Mouse (Mus musculus) embryonic facial prominence, embryonic 11.5 days (tissue): ENCODE results near the gene Plod2. TPM values are rescaled to one million over a fixed set of nuclear protein-coding genes. Genes with fewer than 3 reads are reported as not detected.

Experiments used
- ATAC-seq: fragments of 200-750 bp; cut with Nextera tagmentation; replicated peaks from 2 replicates; pipeline ENCODE4 v1.8.0; 2017; ENCODE audit warnings: low read depth; ENCODE audit not compliant: insufficient number of reproducible peaks, low FRiP score, low TSS enrichment
- DNase-seq: peaks from one replicate; pipeline ENCODE4 v3.0.0-alpha.2; 2015; ENCODE audit warnings: low spot score
- H3K27ac ChIP-seq: fragments of 300-500 bp; sonication (generic); replicated peaks from 2 replicates; pipeline ENCODE4 v1.5.1; 2014; ENCODE audit warnings: mild to moderate bottlenecking, low read depth, low read length, control low read depth
- H3K27me3 ChIP-seq: fragments of 300-500 bp; sonication (generic); 2 replicates; pipeline ENCODE4 v1.6.1; 2014; ENCODE audit warnings: mild to moderate bottlenecking, low read length, moderate library complexity, mixed read lengths; ENCODE audit not compliant: control insufficient read depth, insufficient read depth
- H3K36me3 ChIP-seq: fragments of 300-500 bp; sonication (generic); replicated peaks from 2 replicates; pipeline ENCODE4 v1.6.1; 2014; ENCODE audit warnings: low read depth, mild to moderate bottlenecking, low read length, moderate library complexity, mixed read lengths; ENCODE audit not compliant: control insufficient read depth, insufficient read depth
- H3K4me1 ChIP-seq: fragments of 300-500 bp; sonication (generic); 2 replicates; pipeline ENCODE4 v1.6.1; 2014; ENCODE audit warnings: low read length, mixed read lengths; ENCODE audit not compliant: control insufficient read depth, insufficient read depth
- H3K4me2 ChIP-seq: fragments of 300-500 bp; sonication (generic); 2 replicates; pipeline ENCODE4 v1.6.1; 2014; ENCODE audit warnings: low read depth, mild to moderate bottlenecking, control low read depth, low read length, moderate library complexity
- H3K4me3 ChIP-seq: fragments of 300-500 bp; sonication (generic); 2 replicates; pipeline ENCODE4 v1.5.1; 2014; ENCODE audit warnings: low read depth, low read length, control low read depth
- H3K9ac ChIP-seq: fragments of 300-500 bp; sonication (generic); replicated peaks from 2 replicates; pipeline ENCODE4 v1.6.1; 2014; ENCODE audit warnings: mild to moderate bottlenecking, control low read depth, low read length
- H3K9me3 ChIP-seq: fragments of 300-500 bp; sonication (generic); replicated peaks from 2 replicates; pipeline ENCODE4 v1.6.1; 2016; ENCODE audit warnings: mild to moderate bottlenecking, low read length, inconsistent platforms, mixed read lengths; ENCODE audit not compliant: control insufficient read depth
- WGBS: fragments of 180-500 bp; shearing (Covaris S2); extraction: QIAGEN DNeasy Blood & Tissue Kit; methylation state at CpG from one replicate; pipeline ENCODE4 v1.1.7; 2014; 5-methylcytosine and 5-hydroxymethylcytosine counted together
- polyA plus RNA-seq: library from polyadenylated mRNA; unstranded; fragments of >200 nt; fragmentation: Nextera tagmentation; extraction: Ambion mirVana; gene quantifications from 2 replicates; pipeline ENCODE4 v1.2.1, GENCODE M21; 2014

Gene Plod2
- polyA plus RNA-seq, 1 experiment from 2014 or later, result 58.1 TPM

DNA sequence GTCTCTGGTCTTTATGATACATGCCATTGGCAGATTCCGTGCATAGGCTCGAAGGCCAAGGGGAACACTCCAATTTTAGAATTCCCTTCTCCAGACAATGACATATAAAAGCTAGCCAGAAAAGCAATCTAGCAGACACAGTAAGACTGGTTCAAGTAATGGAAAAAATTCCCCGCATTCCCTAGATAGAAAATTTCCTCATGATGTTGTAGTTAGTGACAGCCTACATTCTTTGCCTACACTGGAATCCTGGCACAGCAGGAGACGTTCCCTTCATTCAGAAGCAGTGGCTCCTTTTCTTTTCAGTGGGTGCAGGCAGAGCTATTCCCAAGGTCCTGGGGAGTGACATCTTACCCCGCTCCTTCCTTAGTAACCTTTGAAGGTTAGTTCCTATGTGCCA, 41.9 kb downstream of the Plod2 start:
- Histone ChIP-seq H3K9ac (no peak overlapping the region), H3K36me3 (no peaks in the 10 kb centered on the region; the same call in 1 of the 2 replicates), H3K27ac (no peak overlapping the region), H3K27me3 (no peaks in the 10 kb centered on the region), H3K4me3 (no peak overlapping the region), H3K9me3 (no peaks in the 10 kb centered on the region), H3K4me1 (no peaks in the 10 kb centered on the region), H3K4me2 (no peak overlapping the region)
- 84% methylated on average over 5 of the region's 5 CpGs for WGBS
- DNase-seq (no peak), ATAC-seq (no peak)

DNA sequence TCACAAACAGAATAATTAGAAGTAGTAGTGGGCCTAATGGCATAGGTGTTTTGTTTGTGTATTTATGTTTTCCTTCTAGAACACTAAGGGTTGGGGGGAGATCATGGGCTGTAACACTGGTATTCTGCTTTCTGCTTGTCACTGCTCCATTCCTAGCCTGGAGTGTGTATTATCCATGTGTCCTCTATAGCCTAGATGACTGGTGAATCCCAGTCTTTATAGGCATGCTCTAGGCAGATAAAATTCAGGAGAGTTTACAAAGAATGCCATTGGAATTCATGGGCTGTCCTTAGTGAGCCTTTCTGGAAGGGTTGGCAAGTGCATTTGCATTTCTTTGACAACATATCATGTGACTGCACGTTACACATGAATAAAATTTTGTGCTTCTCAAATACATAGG, 44.0 kb downstream of the Plod2 start:
- Histone ChIP-seq H3K4me1 (no peaks in the 10 kb centered on the region), H3K4me2 (no peak overlapping the region), H3K9me3 (no peaks in the 10 kb centered on the region), H3K9ac (no peak overlapping the region), H3K27me3 (no peaks in the 10 kb centered on the region), H3K36me3 (no peaks in the 10 kb centered on the region; the same call in 1 of the 2 replicates), H3K4me3 (no peak overlapping the region), H3K27ac (no peak overlapping the region)
- ATAC-seq (no peak), DNase-seq (no peak)
- WGBS, result 79% methylated on average over 1 of the region's 1 CpGs

DNA sequence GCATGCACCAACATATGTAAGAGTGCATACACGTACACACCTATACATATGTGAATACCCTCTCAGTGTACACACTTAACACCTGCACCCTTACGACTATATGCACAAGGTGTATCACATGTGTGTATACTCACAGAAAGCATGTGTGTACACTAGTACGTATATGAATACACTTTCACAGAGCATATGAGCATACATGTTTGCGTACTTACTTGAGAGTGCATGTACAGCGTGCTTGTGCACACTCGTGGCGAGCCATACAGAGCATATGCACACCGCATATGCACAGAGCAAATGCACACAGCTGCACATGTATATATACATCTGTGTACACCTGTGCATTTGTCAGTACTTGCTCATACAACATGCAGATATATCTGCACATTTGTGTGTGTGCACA, 45.4 kb downstream of the Plod2 start:
- Histone ChIP-seq H3K4me1 (no peaks in the 10 kb centered on the region), H3K36me3 (no peaks in the 10 kb centered on the region; the same call in 1 of the 2 replicates), H3K4me2 (no peak overlapping the region), H3K9ac (no peak overlapping the region), H3K4me3 (no peak overlapping the region), H3K27me3 (no peaks in the 10 kb centered on the region), H3K9me3 (no peaks in the 10 kb centered on the region), H3K27ac (no peak overlapping the region)
- 94% methylated on average over 8 of the region's 8 CpGs for WGBS
- ATAC-seq (no peak), DNase-seq (no peak)

DNA sequence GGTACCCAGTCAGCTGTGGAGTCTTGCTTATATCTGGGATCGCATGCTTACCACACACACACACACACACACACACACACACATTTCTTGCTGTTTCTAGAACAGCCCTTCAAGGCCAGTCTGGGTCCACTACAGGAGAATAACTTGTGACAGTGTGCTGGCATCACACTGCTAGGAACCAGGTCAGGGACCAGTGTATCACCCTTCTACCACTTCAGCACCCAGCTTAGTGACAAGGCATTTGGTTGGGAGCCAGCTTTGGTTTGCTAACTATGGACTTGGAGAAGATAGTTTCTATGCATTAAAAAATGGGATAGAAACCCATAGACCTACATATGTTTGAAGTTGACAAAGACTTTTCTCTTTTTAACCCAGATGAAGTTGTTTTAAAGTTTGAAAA, 46.2 kb downstream of the Plod2 start:
- 91% methylated on average over 1 of the region's 1 CpGs for WGBS

DNA sequence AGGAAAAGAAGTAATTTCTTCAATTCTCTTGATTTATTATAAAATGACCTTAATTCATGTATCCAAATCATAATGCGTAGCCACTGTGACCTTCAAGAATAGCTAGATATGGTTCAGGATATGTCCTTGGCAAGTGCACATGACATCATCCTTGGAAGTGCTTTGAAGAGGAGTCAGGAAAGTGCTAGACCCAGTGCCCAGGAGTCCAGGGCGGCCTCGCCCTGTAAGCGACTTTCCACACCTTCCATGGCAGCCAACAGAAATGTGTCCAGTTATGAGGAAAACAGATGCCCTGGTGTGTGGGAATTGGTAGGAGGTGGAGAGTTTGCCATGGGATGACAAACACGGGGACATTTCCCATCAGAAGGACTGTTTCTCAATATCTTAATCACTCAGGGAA, 47.0 kb downstream of the Plod2 start:
- DNase-seq (no peak), ATAC-seq (no peak)
- 91% methylated on average over 5 of the region's 5 CpGs for WGBS

More for the DNA sequence above, 46.2 kb downstream of the Plod2 start:
- H3K36me3 ChIP-seq, result no peaks in the 10 kb centered on the region; the same call in 1 of the 2 replicates
- H3K4me2 ChIP-seq, result no peak overlapping the region
- ATAC-seq (no peak), DNase-seq (no peak)
- H3K27me3 ChIP-seq, result no peaks in the 10 kb centered on the region
- no peak overlapping the region for H3K27ac ChIP-seq
- H3K4me3 ChIP-seq, result no peak overlapping the region
- H3K9me3 ChIP-seq, result no peaks in the 10 kb centered on the region
- no peak overlapping the region for H3K9ac ChIP-seq
- H3K4me1 ChIP-seq, result no peaks in the 10 kb centered on the region

DNA sequence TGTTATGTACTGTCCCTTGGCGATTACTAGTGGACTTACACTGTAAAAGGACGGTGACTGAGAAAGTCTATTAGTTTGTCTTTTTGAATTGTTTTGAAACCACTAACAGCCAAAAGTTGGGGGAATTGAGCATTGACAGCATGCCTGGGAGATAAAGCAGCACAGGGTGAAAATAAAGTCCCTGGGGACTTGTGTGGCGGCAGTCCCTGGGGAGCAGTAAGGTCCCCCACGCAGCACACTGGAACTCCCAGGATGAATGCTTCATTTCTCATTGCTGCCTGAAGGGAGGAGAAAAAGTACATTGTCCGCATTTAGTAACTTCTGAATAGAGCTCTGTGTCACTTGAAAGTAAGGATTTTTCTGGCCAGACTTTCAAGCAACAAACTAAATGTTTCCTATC, 49.5 kb downstream of the Plod2 start:
- Histone ChIP-seq H3K27ac (no peak overlapping the region), H3K9me3 (no peaks in the 10 kb centered on the region), H3K4me2 (no peak overlapping the region), H3K4me3 (no peak overlapping the region), H3K4me1 (no peaks in the 10 kb centered on the region), H3K36me3 (no peaks in the 10 kb centered on the region; the same call in 1 of the 2 replicates), H3K9ac (no peak overlapping the region), H3K27me3 (no peaks in the 10 kb centered on the region)
- no peak for ATAC-seq
- WGBS, result 63% methylated on average over 5 of the region's 5 CpGs
- DNase-seq, result no peak

More for the DNA sequence above, 47.0 kb downstream of the Plod2 start:
- no peaks in the 10 kb centered on the region for H3K9me3 ChIP-seq
- no peaks in the 10 kb centered on the region for H3K27me3 ChIP-seq
- no peaks in the 10 kb centered on the region for H3K4me1 ChIP-seq
- no peak overlapping the region for H3K9ac ChIP-seq
- H3K27ac ChIP-seq, result no peak overlapping the region
- H3K36me3 ChIP-seq, result no peaks in the 10 kb centered on the region; the same call in 1 of the 2 replicates
- H3K4me3 ChIP-seq, result no peak overlapping the region
- no peak overlapping the region for H3K4me2 ChIP-seq

DNA sequence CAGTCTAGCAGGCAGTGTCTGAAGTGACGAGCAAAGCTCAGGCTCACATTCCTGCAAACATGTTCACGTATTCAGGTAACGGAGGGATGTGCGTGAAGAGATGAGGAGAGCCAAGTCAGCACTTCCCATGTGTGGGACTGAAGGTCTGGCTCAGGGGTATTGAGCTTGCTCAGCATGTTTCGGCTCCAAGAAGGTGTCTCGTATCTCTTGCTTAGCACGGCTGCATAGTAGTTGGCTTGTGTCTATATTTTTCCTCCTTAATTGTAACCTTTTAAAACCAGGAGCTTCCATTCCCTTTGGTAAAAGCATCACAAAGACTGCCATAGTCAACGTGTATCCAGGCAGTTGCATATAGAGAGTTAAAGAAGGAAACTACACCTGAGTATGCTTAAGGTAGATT, 50.7 kb downstream of the Plod2 start:
- Histone ChIP-seq H3K4me2 (no peak overlapping the region), H3K36me3 (no peaks in the 10 kb centered on the region), H3K27ac (no peak overlapping the region), H3K9ac (no peak overlapping the region), H3K4me1 (no peaks in the 10 kb centered on the region), H3K4me3 (no peak overlapping the region), H3K27me3 (no peaks in the 10 kb centered on the region), H3K9me3 (no peaks in the 10 kb centered on the region)
- no peak for DNase-seq
- 80% methylated on average over 8 of the region's 8 CpGs for WGBS
- ATAC-seq, result no peak

DNA sequence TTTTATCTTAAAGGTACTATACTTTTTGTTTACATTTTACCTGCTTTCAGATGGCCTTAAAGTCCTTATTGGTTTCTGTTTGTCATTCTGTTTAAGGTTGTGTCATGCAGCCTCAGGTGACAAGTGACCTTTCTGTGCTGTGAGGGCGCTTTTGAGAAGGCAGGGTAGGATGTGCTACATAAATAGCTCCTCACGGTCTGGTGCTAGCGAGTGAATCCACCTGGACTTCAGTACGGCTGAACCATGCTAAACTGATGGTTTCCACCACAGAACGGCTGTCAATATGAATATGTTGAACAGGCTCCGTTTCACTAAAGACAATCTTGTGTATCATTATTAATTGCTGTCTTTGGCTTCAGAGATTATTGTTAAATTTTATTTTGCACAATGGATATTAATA, 52.5 kb downstream of the Plod2 start:
- Histone ChIP-seq H3K27me3 (no peaks in the 10 kb centered on the region), H3K4me2 (no peak overlapping the region), H3K36me3 (no peaks in the 10 kb centered on the region), H3K9ac (no peak overlapping the region), H3K4me1 (no peaks in the 10 kb centered on the region), H3K27ac (no peak overlapping the region), H3K9me3 (no peaks in the 10 kb centered on the region), H3K4me3 (no peak overlapping the region)
- DNase-seq, result no peak
- ATAC-seq, result no peak
- 58% methylated on average over 6 of the region's 6 CpGs for WGBS
